In the genomic region with DNA sequence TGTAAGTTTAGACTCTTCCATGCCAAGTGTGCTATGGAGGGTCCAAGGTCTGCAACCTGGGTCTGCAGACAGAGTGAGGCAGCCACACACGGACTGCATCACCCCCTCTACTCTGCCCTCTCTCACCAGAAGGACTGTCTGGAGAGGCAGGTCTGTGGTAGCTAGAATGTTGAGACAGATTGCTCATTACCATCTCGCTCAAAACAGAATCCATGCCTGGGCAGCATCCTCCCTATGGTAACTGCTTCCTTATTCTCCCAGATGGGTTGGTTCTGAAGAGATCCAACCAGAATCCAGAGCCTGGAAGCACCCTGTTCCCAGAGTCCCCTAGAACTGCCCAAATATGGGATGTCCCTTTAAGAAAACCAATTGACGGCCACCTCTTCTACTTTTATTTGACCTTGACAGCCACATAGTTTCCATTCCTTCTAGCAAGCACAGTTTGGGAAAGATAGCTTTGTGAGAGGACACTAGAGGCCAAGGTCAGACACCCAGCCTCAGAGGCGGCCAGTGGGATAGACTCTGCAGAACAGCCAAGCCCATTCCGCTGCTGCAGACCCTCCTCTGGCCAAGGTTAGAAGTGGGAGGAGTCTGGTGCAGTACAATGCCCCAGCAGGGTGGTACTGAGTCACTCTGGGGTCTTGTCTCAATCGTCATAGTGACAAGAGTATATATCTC, we compare ENCODE assay signal across 13 mouse cellular contexts. TPM values are rescaled to one million over a fixed set of nuclear protein-coding genes. Genes with fewer than 3 reads are reported as not detected.
DNase-seq lines count a peak whose midpoint lies in the region; ATAC-seq and TF ChIP-seq lines count a peak whose summit lies in the region.
"Had no signal": no experiment of that assay in that cellular context is flagged by ENCODE, and none has a peak within 500 bp of the region (broad histone marks: within the 10 kb centered on the region; RNA-seq: fewer than 3 reads in every experiment).

No protein-coding gene starts in this region.

- no peak for TF ChIP-seq POLR2A in heart, adult 2 months (IDR thresholded peaks at IDR 0.05; ENCODE audit: insufficient read depth, low read depth, low read length)

- 41% methylated on average over 6 of the region's 6 CpGs for WGBS in heart, adult 2 months
- 58% methylated on average over 6 of the region's 6 CpGs for WGBS in midbrain, embryonic 11.5 days
- WGBS in midbrain, embryonic 16.5 days: 63% methylated on average over 6 of the region's 6 CpGs
- 30% methylated on average over 6 of the region's 6 CpGs for WGBS in heart, embryonic 11.5 days (ENCODE audit: insufficient replicate concordance)
- 60% methylated on average over 6 of the region's 6 CpGs for WGBS in hindbrain, embryonic 12.5 days
- WGBS in intestine, embryonic 16.5 days: 67% methylated on average over 6 of the region's 6 CpGs

- no peak for TF ChIP-seq EP300 in heart, adult 2 months (IDR thresholded peaks at IDR 0.05; ENCODE audit: insufficient read depth, low read depth, low read length)

- H3K9me3 ChIP-seq in midbrain, embryonic 11.5 days (ENCODE audit: control insufficient read depth, low read length): no peaks in the 10 kb centered on the region
- H3K9me3 ChIP-seq in midbrain, embryonic 16.5 days (replicated peaks; ENCODE audit: control insufficient read depth, low read length, poor library complexity, severe bottlenecking): no peaks in the 10 kb centered on the region
- H3K9me3 ChIP-seq in heart, embryonic 11.5 days (replicated peaks; ENCODE audit: control insufficient read depth, low read length): no peaks in the 10 kb centered on the region
- no peaks in the 10 kb centered on the region for H3K9me3 ChIP-seq in hindbrain, embryonic 12.5 days (replicated peaks)
- no peaks in the 10 kb centered on the region for H3K9me3 ChIP-seq in intestine, embryonic 16.5 days (ENCODE audit: control insufficient read depth, low read length)
- H3K9me3 ChIP-seq: lung, embryonic 15.5 days had no signal

- no peak for TF ChIP-seq CTCF in heart, adult 2 months (IDR thresholded peaks at IDR 0.05)

- ATAC-seq in midbrain, embryonic 11.5 days (ENCODE audit: low FRiP score): no peak; the same call in 1 of the 2 replicates
- ATAC-seq in midbrain, embryonic 16.5 days: no peak
- ATAC-seq in heart, embryonic 11.5 days (replicated peaks; ENCODE audit: insufficient number of reproducible peaks, low FRiP score, low TSS enrichment): peak; percentile 73
- no peak for ATAC-seq in hindbrain, embryonic 12.5 days (ENCODE audit: low FRiP score)
- no peak for ATAC-seq in intestine, embryonic 16.5 days

- DNase-seq in heart, adult 2 months: peak in 1 of 2 experiments; percentile 41
- no peak for DNase-seq in heart, adult 8-10 months (ENCODE audit: low spot score)
- DNase-seq in midbrain, embryonic 11.5 days (ENCODE audit: low spot score, missing footprints): peak; percentile 75
- DNase-seq: cerebellum, adult 8-10 months; gastrocnemius, postnatal 36 days; right cerebral cortex, adult 18-20 months; thymus, postnatal 25 days had no signal

- H3K79me2 ChIP-seq in heart, adult 2 months (replicated peaks; ENCODE audit: control insufficient read depth, insufficient read depth, low read length): no peaks in the 10 kb centered on the region

- intact Hi-C loops in heart, adult 2 months (cut with DNase I): loop anchor here (5.0 kb wide), 1 partner anchor 116 kb away; no protein-coding TSS in a partner anchor

- no peak overlapping the region for H3K4me3 ChIP-seq in heart, adult 2 months
- H3K4me3 ChIP-seq in midbrain, embryonic 11.5 days (ENCODE audit: low read depth, low read length): no peak overlapping the region
- H3K4me3 ChIP-seq in midbrain, embryonic 16.5 days (ENCODE audit: low read depth, low read length): no peak overlapping the region
- H3K4me3 ChIP-seq in heart, embryonic 11.5 days (ENCODE audit: low read depth, low read length): no peak overlapping the region
- no peak overlapping the region for H3K4me3 ChIP-seq in hindbrain, embryonic 12.5 days
- no peak overlapping the region for H3K4me3 ChIP-seq in intestine, embryonic 16.5 days (ENCODE audit: low read length)
- H3K4me3 ChIP-seq: lung, embryonic 15.5 days had no signal

- H3K36me3 ChIP-seq in heart, adult 2 months (ENCODE audit: control insufficient read depth, insufficient read depth, low read length): no peaks in the 10 kb centered on the region
- H3K36me3 ChIP-seq in midbrain, embryonic 11.5 days (ENCODE audit: control insufficient read depth, insufficient read depth, low read length): no peaks in the 10 kb centered on the region
- no peaks in the 10 kb centered on the region for H3K36me3 ChIP-seq in midbrain, embryonic 16.5 days (ENCODE audit: control insufficient read depth, insufficient read depth, low read length)
- peaks cover 3% of the 10 kb centered on the region for H3K36me3 ChIP-seq in heart, embryonic 11.5 days (ENCODE audit: control insufficient read depth, insufficient read depth, low read length)
- H3K36me3 ChIP-seq in hindbrain, embryonic 12.5 days: 0 out of 2 replicates have a peak, but pooled peaks cover 5% of the 10 kb centered on the region
- no peaks in the 10 kb centered on the region for H3K36me3 ChIP-seq in intestine, embryonic 16.5 days (ENCODE audit: control insufficient read depth, insufficient read depth, low read length)
- H3K36me3 ChIP-seq: lung, embryonic 15.5 days had no signal

- no peaks in the 10 kb centered on the region for H3K27me3 ChIP-seq in heart, adult 2 months (ENCODE audit: control insufficient read depth, insufficient read depth, low read length)
- no peaks in the 10 kb centered on the region for H3K27me3 ChIP-seq in midbrain, embryonic 11.5 days (ENCODE audit: control insufficient read depth, insufficient read depth, low read length)
- H3K27me3 ChIP-seq in midbrain, embryonic 16.5 days (ENCODE audit: control insufficient read depth, insufficient read depth, low read depth, low read length): no peaks in the 10 kb centered on the region
- no peaks in the 10 kb centered on the region for H3K27me3 ChIP-seq in heart, embryonic 11.5 days (ENCODE audit: control insufficient read depth, insufficient read depth, low read length)
- 0 out of 2 replicates have a peak, but pooled peaks cover 5% of the 10 kb centered on the region for H3K27me3 ChIP-seq in hindbrain, embryonic 12.5 days
- no peaks in the 10 kb centered on the region for H3K27me3 ChIP-seq in intestine, embryonic 16.5 days (replicated peaks; ENCODE audit: control insufficient read depth, insufficient read depth, low read length)
- H3K27me3 ChIP-seq: CH12.LX; lung, embryonic 15.5 days had no signal

- peak overlapping the region; percentile 85 for H3K27ac ChIP-seq in heart, adult 2 months
- no peak overlapping the region for H3K27ac ChIP-seq in midbrain, embryonic 11.5 days (ENCODE audit: low read depth, low read length)
- H3K27ac ChIP-seq in midbrain, embryonic 16.5 days (ENCODE audit: low read length): no peak overlapping the region
- peak overlapping the region; percentile 89 for H3K27ac ChIP-seq in heart, embryonic 11.5 days (ENCODE audit: low read depth, low read length)
- H3K27ac ChIP-seq in hindbrain, embryonic 12.5 days: no peak overlapping the region
- no peak overlapping the region for H3K27ac ChIP-seq in intestine, embryonic 16.5 days (ENCODE audit: low read length)
- H3K27ac ChIP-seq: lung, embryonic 15.5 days had no signal

- no peak overlapping the region for H3K4me2 ChIP-seq in midbrain, embryonic 11.5 days
- no peak overlapping the region for H3K4me2 ChIP-seq in midbrain, embryonic 16.5 days (ENCODE audit: low read length)
- H3K4me2 ChIP-seq in heart, embryonic 11.5 days: no peak overlapping the region
- no peak overlapping the region for H3K4me2 ChIP-seq in hindbrain, embryonic 12.5 days (replicated peaks)
- H3K4me2 ChIP-seq in intestine, embryonic 16.5 days (ENCODE audit: low read depth, low read length): no peak overlapping the region
- H3K4me2 ChIP-seq: lung, embryonic 15.5 days had no signal

- H3K4me1 ChIP-seq in heart, adult 2 months (ENCODE audit: control insufficient read depth, insufficient read depth, low read length): peaks cover 6% of the 10 kb centered on the region
- H3K4me1 ChIP-seq in midbrain, embryonic 11.5 days (ENCODE audit: control insufficient read depth, insufficient read depth, low read length): peaks cover 3% of the 10 kb centered on the region; the same call in 1 of the 2 replicates
- peaks cover 7% of the 10 kb centered on the region for H3K4me1 ChIP-seq in midbrain, embryonic 16.5 days (ENCODE audit: control insufficient read depth, insufficient read depth, low read length)
- peaks cover 43% of the 10 kb centered on the region for H3K4me1 ChIP-seq in heart, embryonic 11.5 days (ENCODE audit: control insufficient read depth, insufficient read depth, low read length)
- H3K4me1 ChIP-seq in hindbrain, embryonic 12.5 days: peaks cover 11% of the 10 kb centered on the region
- H3K4me1 ChIP-seq in intestine, embryonic 16.5 days (ENCODE audit: control insufficient read depth, insufficient read depth, low read length): peaks cover 8% of the 10 kb centered on the region

- no peak overlapping the region for H3K9ac ChIP-seq in heart, adult 2 months (ENCODE audit: low read depth, low read length)
- no peak overlapping the region; the same call in 1 of the 2 replicates for H3K9ac ChIP-seq in midbrain, embryonic 11.5 days (ENCODE audit: low read length)
- H3K9ac ChIP-seq in midbrain, embryonic 16.5 days (ENCODE audit: low read depth, low read length): no peak overlapping the region
- peak overlapping the region; percentile 35 for H3K9ac ChIP-seq in heart, embryonic 11.5 days (ENCODE audit: low read depth, low read length)
- no peak overlapping the region for H3K9ac ChIP-seq in hindbrain, embryonic 12.5 days
- H3K9ac ChIP-seq in intestine, embryonic 16.5 days (ENCODE audit: low read depth, low read length): no peak overlapping the region
- H3K9ac ChIP-seq: lung, embryonic 15.5 days had no signal

RNA-seq across cellular contexts. Expression of gene Olfml2b, which starts 6.9 kb away (rescaled TPM):
- 10 to 100 TPM; 11.1 to 18.0 TPM for total RNA-seq in heart, adult 2 months (2021)
- polyA plus RNA-seq in heart, adult 2 months (2012; rRNA removed): 15.4 and 34.0 TPM in 2 replicates
- total RNA-seq in heart, adult 8-10 months (2022): 10 to 100 TPM in 1 of 4 experiments, 1 to 10 TPM in 3; 4.4 to 14.8 (median 7.6) TPM
- polyA plus RNA-seq in midbrain, embryonic 11.5 days (2014; fragmentation: Nextera tagmentation; extraction: Ambion mirVana): 5.1 and 5.8 TPM in 2 replicates
- polyA plus RNA-seq in midbrain, embryonic 16.5 days (2015; fragmentation: Nextera tagmentation; extraction: Ambion mirVana): 4.2 and 5.1 TPM in 2 replicates
- polyA plus RNA-seq in heart, embryonic 11.5 days (2014; fragmentation: Nextera tagmentation; extraction: Ambion mirVana): 42.4 and 51.2 TPM in 2 replicates
- polyA plus RNA-seq in hindbrain, embryonic 12.5 days (2016; fragmentation: Nextera tagmentation; extraction: Ambion mirVana): 8.0 and 10.4 TPM in 2 replicates
- polyA plus RNA-seq in intestine, embryonic 16.5 days (2015; fragmentation: Nextera tagmentation; extraction: Ambion mirVana): 17.0 and 17.2 TPM in 2 replicates

Comparison
In these comparisons a context has a peak if more than half of its experiments do, and no peak if none do; other contexts are left out.
1. H3K27ac ChIP-seq: peak in heart, adult 2 months (single experiment) and heart, embryonic 11.5 days (single experiment); none in midbrain, embryonic 11.5 days (single experiment), midbrain, embryonic 16.5 days (single experiment), hindbrain, embryonic 12.5 days (single experiment) and intestine, embryonic 16.5 days (single experiment).